Mouse (Mus musculus) stomach, embryonic 15.5 days (tissue): ENCODE data around the gene Zfp938. TPM values are rescaled to one million over a fixed set of nuclear protein-coding genes. Genes with fewer than 3 reads are reported as not detected.
A peak's percentile ranks its signal among the peaks of the same experiment; 100 is the strongest.

Experiments used
- ATAC-seq: fragments of 200-750 bp; cut with Nextera tagmentation; 2 replicates; pipeline ENCODE4 v1.8.0; 2017; ENCODE audit warnings: low read depth, moderate number of reproducible peaks, moderate TSS enrichment; ENCODE audit not compliant: insufficient read depth, low FRiP score
- H3K27ac ChIP-seq: fragments of 300-500 bp; sonication (generic); 2 replicates; pipeline ENCODE4 v1.5.1; 2015; ENCODE audit warnings: mild to moderate bottlenecking, inconsistent platforms
- H3K27me3 ChIP-seq: fragments of 300-500 bp; sonication (generic); replicated peaks from 2 replicates; pipeline ENCODE4 v1.6.1; 2015; ENCODE audit warnings: inconsistent platforms
- H3K36me3 ChIP-seq: fragments of 300-500 bp; sonication (generic); 2 replicates; pipeline ENCODE4 v1.6.1; 2015; ENCODE audit warnings: inconsistent platforms
- H3K4me1 ChIP-seq: fragments of 300-500 bp; sonication (generic); 2 replicates; pipeline ENCODE4 v1.6.1; 2015; ENCODE audit warnings: inconsistent platforms
- H3K4me2 ChIP-seq: fragments of 300-500 bp; sonication (generic); 2 replicates; pipeline ENCODE4 v1.6.1; 2015; ENCODE audit warnings: mild to moderate bottlenecking, inconsistent platforms
- H3K4me3 ChIP-seq: fragments of 300-500 bp; sonication (generic); replicated peaks from 2 replicates; pipeline ENCODE4 v1.5.1; 2015; ENCODE audit warnings: inconsistent platforms
- H3K9ac ChIP-seq: fragments of 300-500 bp; sonication (generic); 2 replicates; pipeline ENCODE4 v1.6.1; 2015; ENCODE audit warnings: inconsistent platforms
- H3K9me3 ChIP-seq: fragments of 300-500 bp; sonication (generic); 2 replicates; pipeline ENCODE4 v1.6.1; 2016; ENCODE audit warnings: inconsistent platforms
- WGBS: fragments of 180-500 bp; shearing (Covaris S2); methylation state at CpG from one replicate; pipeline ENCODE4 v1.1.7; 2015; 5-methylcytosine and 5-hydroxymethylcytosine counted together
- polyA plus RNA-seq: library from polyadenylated mRNA; unstranded; fragments of >200 nt; fragmentation: Nextera tagmentation; extraction: Ambion mirVana; gene quantifications from 2 replicates; pipeline ENCODE4 v1.2.1, GENCODE M21; 2015

Zfp938 gene
- polyA plus RNA-seq: 14.1 and 14.5 TPM in 2 replicates

DNA sequence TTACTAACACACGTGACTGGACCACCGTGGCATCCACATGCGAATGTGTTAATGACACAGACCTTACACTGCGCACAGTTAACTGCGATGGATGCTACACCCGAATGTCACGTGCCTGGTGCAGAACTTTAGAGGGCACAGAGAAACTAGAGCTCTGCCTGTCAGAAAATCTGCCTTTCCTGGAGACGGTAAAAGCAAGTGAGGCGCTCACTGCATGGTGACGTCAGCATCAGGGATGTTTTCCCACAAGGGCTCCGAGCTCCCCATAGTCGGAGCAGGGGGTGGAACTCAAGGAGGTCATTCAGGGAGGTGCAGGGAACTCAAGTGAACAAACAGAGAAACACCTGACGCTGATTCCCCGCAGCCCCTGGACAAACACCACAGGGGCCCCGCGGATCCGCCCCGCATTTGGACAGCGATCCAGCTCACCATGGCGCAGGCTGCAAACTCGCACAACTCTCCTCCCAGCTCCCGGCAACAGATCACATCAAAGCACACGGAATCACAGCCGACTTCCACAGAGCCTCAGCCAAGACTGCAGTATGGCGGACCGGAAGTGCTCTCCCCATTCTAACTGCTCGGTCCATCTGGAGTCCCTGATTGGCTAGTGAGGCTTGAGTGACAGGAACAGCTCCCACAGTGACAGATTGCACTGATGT is at the start of gene Zfp938:
Gene Zfp938 (minus strand): TSS at position 539 of the 659 bp plus-strand sequence.
- Histone ChIP-seq H3K9ac (peak within 1 kb of the TSS; percentile 69; the same call in 1 of the 2 replicates), H3K4me3 (peak within 1 kb of the TSS; percentile 86), H3K4me2 (peak within 1 kb of the TSS; percentile 60), H3K9me3 (no peaks in the 10 kb centered on the region), H3K27ac (peak within 1 kb of the TSS; percentile 87), H3K4me1 (peaks cover 3% of the 10 kb centered on the region; the same call in 1 of the 2 replicates), H3K27me3 (no peaks in the 10 kb centered on the region), H3K36me3 (peaks cover 11% of the 10 kb centered on the region)
- 2% methylated on average over 27 of the region's 27 CpGs for WGBS
- peak; percentile 97 for ATAC-seq

DNA sequence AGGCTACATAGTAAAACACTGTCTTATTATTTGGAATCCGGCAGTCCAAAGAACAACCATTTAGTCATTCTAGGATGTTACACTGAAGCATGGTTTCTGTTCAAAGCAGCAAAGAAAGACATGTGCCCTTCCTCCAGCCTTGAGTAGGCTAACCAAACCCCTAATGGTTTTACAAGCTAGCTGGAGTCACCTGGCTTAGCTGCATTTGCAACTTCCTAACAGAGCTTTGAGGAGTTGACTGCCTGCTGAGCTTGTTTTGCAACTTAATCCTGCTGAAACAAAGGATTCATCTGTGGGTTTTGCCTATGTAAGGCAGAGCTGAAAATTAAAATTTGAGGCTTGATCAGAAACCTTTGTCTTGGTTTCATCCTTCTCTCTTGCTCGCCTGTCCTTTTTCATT is 16.3 kb upstream of the Zfp938 start:
- no peak overlapping the region for H3K27ac ChIP-seq
- WGBS: 80% methylated on average over 2 of the region's 2 CpGs

DNA sequence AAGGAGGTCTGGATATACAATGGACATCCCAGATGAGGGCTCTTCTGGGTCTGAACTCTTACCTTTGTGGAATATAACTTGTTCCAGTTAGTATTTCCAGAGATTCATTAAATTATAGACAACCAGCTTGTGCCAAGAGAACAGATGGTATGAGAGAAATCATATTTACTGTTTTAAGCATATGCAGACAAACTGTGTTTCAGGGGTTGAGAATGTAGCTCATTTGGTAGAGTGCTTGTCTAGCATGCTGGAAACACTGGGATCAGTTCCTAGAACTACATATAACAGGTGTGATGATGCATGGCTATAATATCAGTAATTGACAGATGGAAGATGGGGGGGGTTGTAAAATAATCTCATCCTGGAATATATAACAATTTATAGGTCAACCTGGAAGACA is 3.9 kb upstream of the Zfp938 start:
- Histone ChIP-seq H3K9me3 (no peaks in the 10 kb centered on the region), H3K36me3 (no peaks in the 10 kb centered on the region), H3K27me3 (no peaks in the 10 kb centered on the region), H3K9ac (no peak overlapping the region), H3K4me2 (no peak overlapping the region), H3K27ac (no peak overlapping the region), H3K4me1 (peaks cover 3% of the 10 kb centered on the region; the same call in 1 of the 2 replicates), H3K4me3 (no peak overlapping the region)
- no peak for ATAC-seq

More for the DNA sequence above, 16.3 kb upstream of the Zfp938 start:
- no peak overlapping the region for H3K4me2 ChIP-seq
- no peaks in the 10 kb centered on the region for H3K9me3 ChIP-seq
- no peaks in the 10 kb centered on the region for H3K27me3 ChIP-seq
- H3K4me1 ChIP-seq: no peaks in the 10 kb centered on the region
- ATAC-seq: no peak
- H3K36me3 ChIP-seq: no peaks in the 10 kb centered on the region
- no peak overlapping the region for H3K4me3 ChIP-seq
- H3K9ac ChIP-seq: no peak overlapping the region

DNA sequence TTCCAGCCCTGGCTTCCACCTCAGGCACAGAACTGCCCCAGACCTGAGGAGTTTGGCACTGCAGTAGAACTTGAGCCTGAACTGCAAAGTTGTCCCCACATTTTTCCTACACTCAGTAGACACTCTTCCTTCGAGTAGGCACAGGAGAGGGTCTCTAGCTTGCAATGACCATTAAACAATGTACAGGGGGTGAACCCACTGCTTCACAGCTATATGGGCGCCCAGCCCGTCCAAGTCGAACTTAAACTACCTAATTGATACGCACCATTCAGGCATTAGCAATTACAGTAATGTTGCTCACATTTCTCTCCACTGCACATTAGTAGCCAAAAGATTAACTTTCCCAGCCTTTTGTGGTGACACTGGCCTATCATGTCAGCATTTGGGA is 315 bp upstream of the Zfp938 start:
- H3K27me3 ChIP-seq: no peaks in the 10 kb centered on the region
- peaks cover 3% of the 10 kb centered on the region; the same call in 1 of the 2 replicates for H3K4me1 ChIP-seq

DNA sequence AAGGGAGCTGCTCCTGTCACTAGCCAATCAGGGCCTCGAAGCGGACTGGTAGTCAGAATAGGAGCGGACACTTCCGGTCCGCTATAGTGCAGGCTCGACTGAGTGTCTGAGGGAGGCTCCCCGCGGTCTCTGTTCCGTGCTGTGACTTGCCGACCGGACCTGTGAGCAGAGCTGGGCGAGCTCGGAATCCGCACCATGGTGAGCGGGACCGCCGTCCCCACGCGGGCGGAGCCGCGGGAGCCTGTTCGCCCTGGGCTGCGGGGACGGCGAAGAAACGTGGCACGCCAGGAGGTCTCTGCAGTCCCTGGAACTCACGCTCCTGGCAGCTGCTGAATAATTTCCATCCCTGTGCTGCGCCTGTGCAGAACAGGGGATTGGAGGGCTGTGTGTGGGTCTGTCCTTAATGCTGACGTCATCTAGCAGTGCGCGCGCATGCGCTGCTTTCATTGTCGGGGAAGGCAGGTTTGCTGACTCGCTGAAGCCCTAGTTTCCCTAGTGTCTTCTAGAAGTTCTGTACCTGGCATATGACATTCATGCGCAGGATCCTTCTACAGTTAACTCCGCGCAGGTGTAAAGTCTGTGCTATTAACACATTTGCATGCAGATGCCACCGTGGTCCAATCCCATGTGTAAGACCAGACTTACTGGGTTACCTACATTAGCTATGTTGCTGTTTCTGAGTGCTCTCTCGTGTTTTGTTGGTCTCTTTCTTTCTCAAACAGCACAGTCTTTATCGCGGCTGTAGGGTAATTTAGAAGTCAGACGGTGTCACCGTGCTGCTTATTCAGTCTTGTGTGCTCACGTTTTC is 62.6 kb downstream of the Zfp938 start:
- peak overlapping the region; percentile 65 for H3K4me3 ChIP-seq
- peak overlapping the region; percentile 70 for H3K4me2 ChIP-seq
- H3K27ac ChIP-seq: peak overlapping the region; percentile 98
- peak; percentile 99 for ATAC-seq
- H3K36me3 ChIP-seq: no peaks in the 10 kb centered on the region
- no peaks in the 10 kb centered on the region for H3K27me3 ChIP-seq
- no peaks in the 10 kb centered on the region for H3K9me3 ChIP-seq
- 0 out of 2 replicates have a peak, but pooled peaks cover 3% of the 10 kb centered on the region for H3K4me1 ChIP-seq
- peak overlapping the region; percentile 76 for H3K9ac ChIP-seq
- 4% methylated on average over 47 of the region's 47 CpGs for WGBS

More for the DNA sequence above, 315 bp upstream of the Zfp938 start:
- Histone ChIP-seq H3K4me3 (peak overlapping the region; percentile 86), H3K27ac (peak overlapping the region; percentile 87), H3K36me3 (peaks cover 9% of the 10 kb centered on the region), H3K9me3 (no peaks in the 10 kb centered on the region), H3K9ac (no peak overlapping the region), H3K4me2 (peak overlapping the region; percentile 60)
- ATAC-seq: no peak
- 61% methylated on average over 5 of the region's 5 CpGs for WGBS

Other genes with a start within 250 kb of the Zfp938 start
- gene Zfp873, start 193.2 kb downstream of the Zfp938 start, polyA plus RNA-seq: 12.9 and 13.8 TPM in 2 replicates
- gene BC024063, start 157.9 kb downstream of the Zfp938 start, polyA plus RNA-seq: 4.2 and 5.0 TPM in 2 replicates
- gene AU041133, start 113.3 kb downstream of the Zfp938 start, polyA plus RNA-seq: 6.1 TPM in 2 replicates
- gene 4932415D10Rik, start 75.3 kb upstream of the Zfp938 start, polyA plus RNA-seq: not detected in 2 replicates
- 10.4 and 10.6 TPM in 2 replicates for gene Gm4924, start 113.0 kb upstream of the Zfp938 start, polyA plus RNA-seq